Comparison of ENCODE assay signal across 13 mouse cellular contexts in genomic region chr9:116620434-116620833, GRCm38 (mm10).
"Had no signal": no experiment of that assay in that cellular context is flagged by ENCODE, and none has a peak within 500 bp of the region (broad histone marks: within the 10 kb centered on the region; RNA-seq: fewer than 3 reads in every experiment).

No protein-coding gene starts in this region.

- H3K27me3 ChIP-seq: limb, embryonic 13.5 days; midbrain, embryonic 13.5 days; neural tube, embryonic 12.5 days; stomach, embryonic 15.5 days had no signal

- ATAC-seq: midbrain, embryonic 13.5 days had no signal

- H3K4me2 ChIP-seq: limb, embryonic 13.5 days; midbrain, embryonic 13.5 days; neural tube, embryonic 12.5 days; stomach, embryonic 15.5 days had no signal

- H3K4me3 ChIP-seq: layer of hippocampus, adult 2 months; limb, embryonic 13.5 days; midbrain, embryonic 13.5 days; myocyte; neural tube, embryonic 12.5 days; stomach, embryonic 15.5 days had no signal

- H3K9ac ChIP-seq: limb, embryonic 13.5 days; liver, embryonic 14.5 days; midbrain, embryonic 13.5 days; neural tube, embryonic 12.5 days; stomach, embryonic 15.5 days had no signal

- H3K4me1 ChIP-seq: limb, embryonic 13.5 days; midbrain, embryonic 13.5 days; neural tube, embryonic 12.5 days; stomach, embryonic 15.5 days had no signal

- H3K9me3 ChIP-seq: limb, embryonic 13.5 days; midbrain, embryonic 13.5 days; neural tube, embryonic 12.5 days; stomach, embryonic 15.5 days had no signal

- DNase-seq: kidney, adult 11 months; kidney, adult 9 months; kidney, postnatal 36 days; lung, adult 18-20 months; thymus, postnatal 4 days had no signal

- H3K27ac ChIP-seq: kidney, postnatal 0 days; layer of hippocampus, adult 2 months; limb, embryonic 13.5 days; liver, embryonic 14.5 days; midbrain, embryonic 13.5 days; neural tube, embryonic 12.5 days; stomach, embryonic 15.5 days had no signal

- H3K36me3 ChIP-seq: limb, embryonic 13.5 days; midbrain, embryonic 13.5 days; neural tube, embryonic 12.5 days; stomach, embryonic 15.5 days had no signal
